Mouse (Mus musculus) heart, postnatal 10 days (tissue): Measurements from ENCODE around the gene Grhl3. TPM values are rescaled to one million over a fixed set of nuclear protein-coding genes. Genes with fewer than 3 reads are reported as not detected.
"Not testable (repeated sequence)": the region's sequence is repeated elsewhere in the genome, so short reads cannot be mapped to it uniquely, and the experiment has no call there.

ENCODE experiments used
- DNase-seq, 2 experiments: peaks; one replicate each; pipeline ENCODE4 v3.0.0; 2021
- intact Hi-C: fragments of 180-260 bp; cut with DNase I; formaldehyde crosslinking; loops from one replicate; pipeline ENCODE4 v1.15.1; 2025
- total RNA-seq, 2 experiments: library from RNA; stranded (reverse); gene quantifications; 2 replicates each; pipeline ENCODE4 v1.2.3; 2021

The Grhl3 gene
- total RNA-seq = under 1 TPM; 0.27 to 0.43 TPM

GRCm38 (mm10) chr4:135573251-135573808, at the start of gene Grhl3:
TSS of gene Grhl3 (minus strand) at chr4:135573630.
- peak in 1 of 2 experiments; percentile 51 for DNase-seq
- intact Hi-C loops = no loop called here

DNA sequence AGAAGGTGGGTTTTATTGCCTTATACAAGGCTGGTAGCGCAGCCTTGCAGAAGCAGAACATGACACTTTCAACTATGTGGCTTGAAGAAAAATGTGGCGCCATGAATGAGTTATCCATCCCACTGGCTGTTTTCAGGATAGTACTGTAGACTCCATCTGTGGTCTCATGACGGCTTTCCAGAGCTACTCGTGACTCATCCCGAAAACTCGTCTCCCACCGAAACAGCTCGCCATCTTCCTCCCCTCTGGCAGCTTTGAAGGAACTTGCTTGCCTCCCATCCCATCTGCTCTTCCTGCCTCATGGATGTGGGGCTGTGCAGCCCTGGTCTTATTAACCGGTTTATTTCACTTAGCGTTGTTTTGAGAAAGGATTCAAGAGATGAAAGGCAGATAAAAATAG, 48.9 kb upstream of the Grhl3 start:
- DNase-seq = no peak
- intact Hi-C loops = no loop called here

DNA sequence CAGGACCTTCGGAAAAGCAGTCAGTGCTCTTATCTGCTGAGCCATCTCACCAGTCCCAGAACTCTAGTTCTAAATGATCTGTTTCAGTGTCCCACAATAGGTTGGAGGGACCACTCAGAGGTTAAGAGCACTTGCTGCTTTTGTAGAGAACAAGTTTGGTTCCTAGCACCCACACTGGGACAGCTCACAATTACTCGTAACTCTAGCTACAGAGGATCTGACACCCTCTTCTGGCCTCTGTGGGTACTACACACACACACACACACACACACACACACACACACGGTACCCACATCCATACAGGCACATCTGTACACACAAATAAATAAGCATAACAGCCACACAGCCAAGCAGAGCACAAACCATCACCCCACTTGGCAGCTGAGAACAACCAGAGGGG, 47.0 kb upstream of the Grhl3 start:
- no peak for DNase-seq
- intact Hi-C loops = no loop called here

DNA sequence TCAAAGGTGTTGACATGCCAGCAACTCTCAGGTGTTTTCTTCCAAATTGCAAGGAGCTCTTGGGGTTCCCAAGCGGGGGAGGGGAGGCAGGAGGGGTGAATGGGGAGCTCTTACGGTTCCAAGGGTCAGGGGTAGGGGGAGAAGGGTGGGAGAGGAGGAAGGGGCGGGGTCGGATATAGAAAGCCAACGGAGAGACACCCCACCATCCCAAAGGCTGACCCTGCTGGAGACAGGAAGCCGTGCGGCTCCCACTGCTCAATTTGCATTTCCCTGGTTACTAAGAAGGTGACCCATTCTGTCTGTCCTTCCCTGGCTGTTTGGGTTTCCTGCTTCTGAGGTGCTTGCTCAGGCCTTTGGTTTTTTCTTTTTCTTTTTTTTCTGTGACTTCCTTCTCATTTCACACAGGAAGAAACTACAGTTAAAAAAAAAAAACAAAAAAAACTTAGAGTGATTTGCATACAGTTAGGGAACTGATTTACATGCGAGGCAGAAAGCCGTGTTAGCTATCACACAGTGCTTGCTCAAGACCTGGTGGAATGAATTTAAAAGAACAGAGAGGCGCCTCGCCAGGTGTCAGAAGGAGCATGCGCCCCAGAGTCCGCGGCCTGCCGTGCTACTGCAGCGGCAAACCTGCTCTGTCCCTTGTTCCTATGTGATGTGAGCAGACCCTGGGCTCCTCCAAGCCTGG, 44.5 kb upstream of the Grhl3 start:
- intact Hi-C loops = no loop called here

GRCm38 (mm10) chr4:135617038-135617437, 43.6 kb upstream of the Grhl3 start:
- intact Hi-C loops = no loop called here
- no peak for DNase-seq

More for the DNA sequence above, 44.5 kb upstream of the Grhl3 start:
- DNase-seq = no peak

GRCm38 (mm10) chr4:135615307-135615706, 41.9 kb upstream of the Grhl3 start:
- DNase-seq, intact Hi-C loops: not testable (repeated sequence)

- intact Hi-C loops = no loop called here
- no peak for DNase-seq
These were observed 36.6 kb upstream of the Grhl3 start for GRCm38 (mm10) chr4:135609986-135610385.

- DNase-seq = no peak
- intact Hi-C loops = no loop called here
These were observed 34.8 kb upstream of the Grhl3 start for GRCm38 (mm10) chr4:135607979-135608885.

DNA sequence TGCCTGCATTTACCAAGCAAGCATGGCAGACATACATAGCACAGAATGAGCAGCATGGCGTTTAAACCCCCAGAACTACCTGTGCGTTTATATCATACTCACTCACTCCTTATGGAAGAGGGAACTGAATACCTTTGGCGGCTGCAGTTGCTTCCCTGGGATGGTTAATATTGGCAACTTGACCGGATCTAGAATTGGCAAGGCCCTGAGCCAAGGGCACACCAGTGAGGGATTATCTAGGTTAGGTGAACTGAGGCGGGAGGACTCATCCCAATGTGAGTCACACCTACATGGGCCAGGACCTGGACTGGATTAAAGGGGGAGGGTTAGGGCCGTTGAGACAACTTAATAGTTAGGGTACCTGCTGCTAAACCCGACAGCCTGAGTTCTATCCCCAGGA, 32.8 kb upstream of the Grhl3 start:
- no peak for DNase-seq
- intact Hi-C loops = no loop called here

DNA sequence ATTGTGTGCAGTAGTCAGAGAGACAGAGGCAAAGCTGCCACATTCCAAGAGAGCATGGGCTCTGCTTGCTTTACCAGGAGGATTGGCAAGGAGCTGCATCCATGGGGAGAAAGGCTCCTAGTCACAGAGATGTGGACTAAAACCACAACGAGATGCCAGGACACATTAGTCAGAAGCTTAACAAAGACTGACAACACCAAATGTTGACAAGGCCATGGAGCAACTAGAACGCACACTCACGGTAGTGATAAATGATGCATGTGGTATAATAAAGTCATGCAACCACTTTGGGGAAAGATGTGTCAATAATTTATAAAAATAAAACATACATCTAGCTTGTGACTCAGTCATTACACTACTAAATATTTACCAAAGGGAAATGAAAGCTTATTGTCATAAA, 28.1 kb upstream of the Grhl3 start:
- intact Hi-C loops = no loop called here
- DNase-seq = no peak

DNA sequence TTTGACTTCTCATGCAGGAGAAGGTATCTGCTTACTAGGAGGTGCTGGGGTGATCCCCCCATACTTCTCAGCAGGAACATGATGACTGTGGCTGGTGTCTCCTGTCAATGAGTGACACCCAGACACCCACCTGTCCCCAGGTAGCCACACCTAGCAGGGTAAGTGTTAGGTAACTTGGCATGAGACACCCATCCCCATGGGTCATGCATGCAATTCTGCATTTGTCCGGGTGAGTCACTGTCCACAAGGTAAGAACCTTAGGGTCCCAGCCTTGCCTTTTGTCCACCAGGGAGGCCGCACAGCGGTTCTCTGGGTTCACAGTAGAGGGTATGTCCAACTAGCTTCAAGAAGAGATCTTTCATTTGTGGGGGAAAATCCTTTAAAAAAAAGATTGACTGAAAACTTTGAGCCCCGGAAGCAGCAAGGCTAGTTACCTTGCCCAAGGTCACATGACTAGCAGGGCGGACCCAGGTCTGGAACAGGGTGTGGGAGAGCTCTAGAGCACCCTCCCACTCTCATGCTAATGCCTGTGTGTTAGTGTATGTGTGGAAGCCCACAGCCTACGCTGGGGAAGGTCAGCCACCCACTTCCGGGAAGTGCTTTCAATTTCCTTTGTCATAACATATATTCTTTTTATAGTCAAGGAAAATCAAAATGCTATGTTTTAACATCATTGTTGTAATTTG, 26.2 kb upstream of the Grhl3 start:
- DNase-seq = no peak
- intact Hi-C loops = no loop called here

GRCm38 (mm10) chr4:135598998-135599397, 25.6 kb upstream of the Grhl3 start:
- intact Hi-C loops = no loop called here
- no peak for DNase-seq

DNA sequence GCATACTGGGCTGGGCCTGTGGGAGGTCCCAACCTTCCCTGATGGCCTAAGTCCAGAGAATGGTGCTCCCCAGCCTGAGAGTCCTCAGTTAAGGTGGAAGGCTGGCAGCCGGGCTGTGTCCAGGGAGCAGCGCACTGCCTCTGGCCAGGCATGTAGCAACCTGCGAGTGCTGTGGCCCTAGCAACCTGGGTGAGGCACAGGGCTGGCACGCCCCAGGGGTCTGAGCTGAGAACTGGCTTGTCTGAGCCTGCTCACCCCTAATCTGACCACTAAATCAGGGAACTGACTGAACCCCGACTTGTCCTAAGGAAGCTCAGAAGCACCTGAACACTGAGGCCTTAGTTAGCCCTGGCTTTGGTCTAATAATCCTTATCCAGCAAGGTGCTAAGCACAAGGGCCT, 24.1 kb upstream of the Grhl3 start:
- DNase-seq = no peak
- intact Hi-C loops = no loop called here

GRCm38 (mm10) chr4:135595943-135596342, 22.5 kb upstream of the Grhl3 start:
- intact Hi-C loops = no loop called here
- peak; percentile 41 to 62 for DNase-seq

DNA sequence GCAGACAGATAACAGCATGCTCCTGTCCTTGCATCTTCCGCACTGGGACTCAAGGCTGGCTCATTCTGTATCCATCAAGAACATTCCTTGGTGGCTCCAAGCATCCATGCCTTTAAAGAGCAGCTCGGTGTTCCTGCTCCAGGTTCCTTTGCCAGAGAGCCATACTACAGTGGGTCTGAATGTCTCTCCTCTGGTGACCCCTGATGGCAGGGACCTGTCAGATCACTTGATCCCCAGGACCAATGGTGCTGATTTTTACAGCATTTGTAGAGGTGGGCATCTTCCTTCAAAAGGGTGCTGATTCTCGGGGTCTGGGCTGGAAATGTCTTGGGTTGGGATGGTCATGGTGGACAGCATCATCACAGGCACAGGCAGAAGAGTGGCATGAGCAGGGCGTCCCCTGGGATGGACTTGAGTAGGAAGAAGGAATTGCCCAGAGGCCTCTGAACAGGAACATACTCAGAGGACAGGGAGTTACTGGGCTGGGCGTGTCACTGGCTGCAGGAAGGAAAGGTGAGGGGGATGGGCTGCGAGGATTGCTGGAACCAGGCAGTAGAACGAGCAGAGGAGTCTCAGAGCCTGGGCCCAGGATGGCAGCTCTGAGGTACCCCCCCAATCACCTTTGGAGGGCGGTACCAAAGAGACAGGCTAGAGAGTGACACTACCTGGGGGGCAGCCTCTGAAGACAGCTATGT, 18.3 kb upstream of the Grhl3 start:
- peak in 1 of 2 experiments; percentile 46 for DNase-seq
- intact Hi-C loops = loop anchor here (2.0 kb wide), 1 partner anchor 75 kb away; no protein-coding TSS in a partner anchor

DNA sequence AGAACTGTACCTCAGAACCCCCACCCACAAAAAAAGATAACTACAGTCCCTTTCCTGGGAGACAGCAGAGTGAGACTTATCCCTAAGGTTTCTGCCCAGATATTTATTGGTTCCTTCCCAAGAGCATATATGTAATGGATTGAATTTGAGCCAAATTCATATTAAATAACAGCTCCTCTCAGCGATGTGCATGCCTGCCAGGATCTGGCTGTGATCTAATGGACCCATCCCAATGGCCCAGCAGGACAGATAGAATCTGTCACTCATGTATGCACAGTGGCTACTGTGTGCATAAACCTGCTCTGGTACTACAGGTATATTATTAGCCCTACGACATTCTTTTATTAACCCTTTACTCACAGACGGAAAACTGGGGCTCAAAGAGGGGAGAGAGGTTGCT, 17.7 kb upstream of the Grhl3 start:
- intact Hi-C loops = loop anchor here (2.0 kb wide), 1 partner anchor 74 kb away; no protein-coding TSS in a partner anchor

DNA sequence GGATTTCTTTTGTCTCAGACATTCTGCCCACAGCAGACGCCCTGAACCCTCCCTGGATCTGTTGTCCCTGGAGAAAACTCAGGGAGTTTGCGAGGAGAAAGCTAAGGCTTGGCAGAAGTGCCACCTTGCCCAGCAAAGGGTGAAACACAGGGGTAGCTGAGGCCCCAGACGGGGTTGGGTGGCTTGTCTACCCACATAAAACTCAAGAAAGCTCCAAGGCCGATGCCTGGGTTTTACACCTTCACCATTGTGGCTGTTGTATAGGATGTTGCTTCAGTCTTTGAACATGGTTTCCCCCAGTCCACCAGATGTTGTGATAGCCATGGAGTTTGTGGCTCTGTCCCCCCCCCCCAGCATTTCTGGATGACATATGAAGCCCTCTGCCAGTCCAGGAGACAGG, 11.4 kb upstream of the Grhl3 start:
- intact Hi-C loops = no loop called here
- no peak for DNase-seq

More for the DNA sequence above, 17.7 kb upstream of the Grhl3 start:
- DNase-seq = no peak

DNA sequence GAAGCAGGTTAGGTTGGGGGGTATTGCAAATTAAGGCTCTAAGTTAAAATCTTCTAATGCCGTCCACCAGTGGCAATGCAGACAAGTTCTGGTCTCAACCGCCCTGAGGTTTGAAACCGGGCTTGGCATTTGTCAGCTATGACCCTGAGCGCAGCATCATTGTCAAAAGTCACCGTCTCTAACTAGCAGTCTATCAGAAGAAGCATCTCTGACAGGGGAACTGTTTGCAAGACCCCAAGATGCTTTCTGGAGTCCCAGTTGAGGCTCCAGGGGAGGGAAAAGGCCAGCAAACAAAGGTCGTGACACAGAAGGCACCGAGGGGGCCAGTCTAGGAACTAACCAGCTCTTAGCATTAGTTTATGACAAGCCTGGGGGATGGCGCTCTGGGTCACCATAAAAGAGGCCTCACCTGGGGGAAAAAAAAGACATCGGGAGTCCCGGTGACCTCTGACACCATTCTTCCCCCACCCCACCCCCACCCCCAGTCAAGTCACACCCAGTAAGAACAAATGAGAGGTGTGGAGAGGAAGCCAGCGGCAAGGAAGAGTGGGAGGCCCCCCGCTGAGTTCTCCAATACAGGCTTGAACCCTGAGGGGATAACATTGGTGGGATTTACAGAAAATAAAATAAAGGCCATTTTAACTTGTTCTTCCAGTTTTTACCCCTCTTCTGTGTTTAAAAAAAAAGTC, 7.9 kb upstream of the Grhl3 start:
- intact Hi-C loops = no loop called here
- DNase-seq = no peak

- DNase-seq = no peak
- intact Hi-C loops = no loop called here
These were observed 6.3 kb upstream of the Grhl3 start for GRCm38 (mm10) chr4:135579695-135580094.

- intact Hi-C loops = no loop called here
These were observed 5.1 kb upstream of the Grhl3 start for GRCm38 (mm10) chr4:135578490-135578889.

More at GRCm38 (mm10) chr4:135578490-135578889, 5.1 kb upstream of the Grhl3 start:
- DNase-seq = no peak
